Mouse (Mus musculus) E14TG2a.4 (cell line): ENCODE results near the gene Foxp4.

Experiments used
- CTCF ChIP-seq: conservative IDR thresholded peaks from 2 replicates; pipeline ENCODE4 v1.5.1; 2014; ENCODE audit warnings: low read length
- POU5F1 ChIP-seq: IDR thresholded peaks from 2 replicates; pipeline ENCODE4 v1.6.1; 2014; ENCODE audit warnings: low read length, borderline replicate concordance

GRCm38 (mm10) chr17:47888155-47888455, 36.3 kb downstream of the Foxp4 start:
- TF ChIP-seq CTCF (no peak), POU5F1 (no peak)
